In genomic region chr5:132072356-132072755, GRCm38 (mm10) we compare ENCODE assay signal across 18 mouse cellular contexts.
A peak's percentile ranks its signal among the peaks of the same experiment; 100 is the strongest.
DNase-seq lines count a peak whose midpoint lies in the region; ATAC-seq and TF ChIP-seq lines count a peak whose summit lies in the region.
"Had no signal": no experiment of that assay in that cellular context is flagged by ENCODE, and none has a peak within 500 bp of the region (broad histone marks: within the 10 kb centered on the region; RNA-seq: fewer than 3 reads in every experiment).

No protein-coding gene starts in this region.

- TF ChIP-seq CTCF in hindbrain, postnatal 0 days (IDR thresholded peaks at IDR 0.05; ENCODE audit: low read depth): no peak
- TF ChIP-seq CTCF in gastrocnemius, adult 2 months (IDR thresholded peaks at IDR 0.05): no peak

- H3K27me3 ChIP-seq in hindbrain, postnatal 0 days (ENCODE audit: insufficient read depth, low read length): no peaks in the 10 kb centered on the region
- no peaks in the 10 kb centered on the region for H3K27me3 ChIP-seq in hindbrain, embryonic 14.5 days (ENCODE audit: control insufficient read depth, insufficient read depth, low read length)
- peaks cover 9% of the 10 kb centered on the region; the same call in 1 of the 2 replicates for H3K27me3 ChIP-seq in midbrain, embryonic 13.5 days
- peaks cover 50% of the 10 kb centered on the region for H3K27me3 ChIP-seq in midbrain, embryonic 10.5 days (ENCODE audit: low read depth, poor library complexity, severe bottlenecking)
- no peaks in the 10 kb centered on the region for H3K27me3 ChIP-seq in forebrain, embryonic 13.5 days
- H3K27me3 ChIP-seq in midbrain, embryonic 16.5 days (ENCODE audit: control insufficient read depth, insufficient read depth, low read depth, low read length): no peaks in the 10 kb centered on the region
- H3K27me3 ChIP-seq: CH12.LX had no signal

- H3K4me1 ChIP-seq in hindbrain, postnatal 0 days (ENCODE audit: insufficient read depth, low read length): peaks cover 25% of the 10 kb centered on the region
- peaks cover 50% of the 10 kb centered on the region for H3K4me1 ChIP-seq in hindbrain, embryonic 14.5 days (replicated peaks; ENCODE audit: control insufficient read depth, insufficient read depth, low read length)
- peaks cover 52% of the 10 kb centered on the region for H3K4me1 ChIP-seq in midbrain, embryonic 13.5 days (replicated peaks)
- H3K4me1 ChIP-seq in midbrain, embryonic 10.5 days: peaks cover 57% of the 10 kb centered on the region
- H3K4me1 ChIP-seq in forebrain, embryonic 13.5 days: peaks cover 64% of the 10 kb centered on the region
- H3K4me1 ChIP-seq in midbrain, embryonic 16.5 days (ENCODE audit: control insufficient read depth, insufficient read depth, low read length): peaks cover 47% of the 10 kb centered on the region

- no peak overlapping the region for H3K4me3 ChIP-seq in hindbrain, postnatal 0 days (ENCODE audit: low read length)
- no peak overlapping the region for H3K4me3 ChIP-seq in hindbrain, embryonic 14.5 days (replicated peaks; ENCODE audit: low read length)
- no peak overlapping the region for H3K4me3 ChIP-seq in midbrain, embryonic 13.5 days (replicated peaks)
- no peak overlapping the region for H3K4me3 ChIP-seq in midbrain, embryonic 10.5 days
- no peak overlapping the region for H3K4me3 ChIP-seq in forebrain, embryonic 13.5 days
- no peak overlapping the region for H3K4me3 ChIP-seq in midbrain, embryonic 16.5 days (ENCODE audit: low read depth, low read length)
- no peak overlapping the region for H3K4me3 ChIP-seq in gastrocnemius, adult 2 months
- H3K4me3 ChIP-seq: limb, embryonic 15.5 days; megakaryocyte, embryonic 14.5 days had no signal

- no peak overlapping the region for H3K27ac ChIP-seq in hindbrain, postnatal 0 days
- no peak overlapping the region for H3K27ac ChIP-seq in hindbrain, embryonic 14.5 days
- H3K27ac ChIP-seq in midbrain, embryonic 13.5 days: 0 out of 2 replicates have a peak overlapping the region, but pooled peaks have one; percentile 4
- H3K27ac ChIP-seq in midbrain, embryonic 10.5 days (replicated peaks): no peak overlapping the region
- peak overlapping the region; percentile 26; the same call in 1 of the 2 replicates for H3K27ac ChIP-seq in forebrain, embryonic 13.5 days
- no peak overlapping the region for H3K27ac ChIP-seq in midbrain, embryonic 16.5 days (ENCODE audit: low read length)
- H3K27ac ChIP-seq in gastrocnemius, adult 2 months: no peak overlapping the region
- H3K27ac ChIP-seq: limb, embryonic 15.5 days had no signal

- no peak overlapping the region for H3K9ac ChIP-seq in hindbrain, postnatal 0 days (replicated peaks; ENCODE audit: low read length)
- no peak overlapping the region for H3K9ac ChIP-seq in hindbrain, embryonic 14.5 days
- H3K9ac ChIP-seq in midbrain, embryonic 13.5 days (replicated peaks): no peak overlapping the region
- no peak overlapping the region for H3K9ac ChIP-seq in forebrain, embryonic 13.5 days
- no peak overlapping the region for H3K9ac ChIP-seq in midbrain, embryonic 16.5 days (ENCODE audit: low read depth, low read length)
- H3K9ac ChIP-seq: limb, embryonic 15.5 days had no signal

- intact Hi-C loops in gastrocnemius, adult 2 months (cut with DNase I): loop anchor here (10.0 kb wide), 1 partner anchor 538 kb away; no protein-coding TSS in a partner anchor

- H3K36me3 ChIP-seq in hindbrain, postnatal 0 days (ENCODE audit: insufficient read depth, low read length): no peaks in the 10 kb centered on the region
- H3K36me3 ChIP-seq in hindbrain, embryonic 14.5 days (replicated peaks; ENCODE audit: control insufficient read depth, insufficient read depth): no peaks in the 10 kb centered on the region
- H3K36me3 ChIP-seq in midbrain, embryonic 13.5 days: no peaks in the 10 kb centered on the region
- H3K36me3 ChIP-seq in midbrain, embryonic 10.5 days: no peaks in the 10 kb centered on the region
- no peaks in the 10 kb centered on the region for H3K36me3 ChIP-seq in forebrain, embryonic 13.5 days (ENCODE audit: poor library complexity, severe bottlenecking)
- no peaks in the 10 kb centered on the region for H3K36me3 ChIP-seq in midbrain, embryonic 16.5 days (ENCODE audit: control insufficient read depth, insufficient read depth, low read length)
- H3K36me3 ChIP-seq: limb, embryonic 15.5 days had no signal

- 17% methylated on average over 4 of the region's 4 CpGs for WGBS in hindbrain, postnatal 0 days
- 22% methylated on average over 4 of the region's 4 CpGs for WGBS in hindbrain, embryonic 14.5 days
- 13% methylated on average over 4 of the region's 4 CpGs for WGBS in midbrain, embryonic 13.5 days
- WGBS in midbrain, embryonic 10.5 days: 19% methylated on average over 4 of the region's 4 CpGs
- 7% methylated on average over 4 of the region's 4 CpGs for WGBS in forebrain, embryonic 13.5 days
- 8% methylated on average over 4 of the region's 4 CpGs for WGBS in midbrain, embryonic 16.5 days

- no peak for ATAC-seq in hindbrain, postnatal 0 days
- no peak for ATAC-seq in hindbrain, embryonic 14.5 days (ENCODE audit: low FRiP score)
- no peak for ATAC-seq in midbrain, embryonic 13.5 days
- ATAC-seq in forebrain, embryonic 13.5 days: no peak
- 0 out of 2 replicates have a peak, but pooled peaks have one; percentile 52 for ATAC-seq in midbrain, embryonic 16.5 days
- ATAC-seq: Patski had no signal

- H3K4me2 ChIP-seq in hindbrain, postnatal 0 days (ENCODE audit: low read depth, low read length): no peak overlapping the region
- H3K4me2 ChIP-seq in hindbrain, embryonic 14.5 days (replicated peaks): no peak overlapping the region
- no peak overlapping the region for H3K4me2 ChIP-seq in midbrain, embryonic 13.5 days (replicated peaks)
- H3K4me2 ChIP-seq in forebrain, embryonic 13.5 days: no peak overlapping the region
- no peak overlapping the region for H3K4me2 ChIP-seq in midbrain, embryonic 16.5 days (ENCODE audit: low read length)
- H3K4me2 ChIP-seq: limb, embryonic 15.5 days had no signal

- H3K9me3 ChIP-seq in hindbrain, postnatal 0 days (ENCODE audit: low read length): no peaks in the 10 kb centered on the region
- H3K9me3 ChIP-seq in hindbrain, embryonic 14.5 days (ENCODE audit: control insufficient read depth, low read length): no peaks in the 10 kb centered on the region
- no peaks in the 10 kb centered on the region for H3K9me3 ChIP-seq in midbrain, embryonic 13.5 days
- H3K9me3 ChIP-seq in midbrain, embryonic 10.5 days (replicated peaks): no peaks in the 10 kb centered on the region
- H3K9me3 ChIP-seq in forebrain, embryonic 13.5 days (replicated peaks): no peaks in the 10 kb centered on the region
- no peaks in the 10 kb centered on the region for H3K9me3 ChIP-seq in midbrain, embryonic 16.5 days (replicated peaks; ENCODE audit: control insufficient read depth, low read length, poor library complexity, severe bottlenecking)
- H3K9me3 ChIP-seq: limb, embryonic 15.5 days had no signal

- DNase-seq in hindbrain, postnatal 0 days (ENCODE audit: low spot score): peak; percentile 58
- DNase-seq in hindbrain, embryonic 14.5 days (ENCODE audit: low spot score): no peak
- DNase-seq in midbrain, embryonic 10.5 days (ENCODE audit: low spot score): no peak
- DNase-seq in gastrocnemius, adult 2 months: no peak
- no peak for DNase-seq in adrenal gland, postnatal 4 days (ENCODE audit: low spot score in 2 of 2)
- DNase-seq: adrenal gland, adult 8-10 months; cerebellum, postnatal 36 days; gastrocnemius, postnatal 25 days; layer of hippocampus, postnatal 36 days; lung, adult 2 months; thymus, adult 2 months had no signal

Comparison
In these comparisons a context has a peak if more than half of its experiments do, and no peak if none do; other contexts are left out.
1. H3K27ac ChIP-seq: peak in midbrain, embryonic 13.5 days (single experiment) and forebrain, embryonic 13.5 days (single experiment); none in hindbrain, postnatal 0 days (single experiment), hindbrain, embryonic 14.5 days (single experiment), midbrain, embryonic 10.5 days (single experiment), midbrain, embryonic 16.5 days (single experiment) and gastrocnemius, adult 2 months (single experiment).